Mouse (Mus musculus) cerebellum, postnatal 4 days (tissue): ENCODE data around the gene Mitd1.
A peak's percentile ranks its signal among the peaks of the same experiment; 100 is the strongest.

Experiments used
- DNase-seq, 2 experiments: peaks; one replicate each; pipeline ENCODE4 v3.0.0; 2022; ENCODE audit warnings: low spot score in 2 of 2, mixed read lengths in 1 of 2

The Mitd1 gene

DNA sequence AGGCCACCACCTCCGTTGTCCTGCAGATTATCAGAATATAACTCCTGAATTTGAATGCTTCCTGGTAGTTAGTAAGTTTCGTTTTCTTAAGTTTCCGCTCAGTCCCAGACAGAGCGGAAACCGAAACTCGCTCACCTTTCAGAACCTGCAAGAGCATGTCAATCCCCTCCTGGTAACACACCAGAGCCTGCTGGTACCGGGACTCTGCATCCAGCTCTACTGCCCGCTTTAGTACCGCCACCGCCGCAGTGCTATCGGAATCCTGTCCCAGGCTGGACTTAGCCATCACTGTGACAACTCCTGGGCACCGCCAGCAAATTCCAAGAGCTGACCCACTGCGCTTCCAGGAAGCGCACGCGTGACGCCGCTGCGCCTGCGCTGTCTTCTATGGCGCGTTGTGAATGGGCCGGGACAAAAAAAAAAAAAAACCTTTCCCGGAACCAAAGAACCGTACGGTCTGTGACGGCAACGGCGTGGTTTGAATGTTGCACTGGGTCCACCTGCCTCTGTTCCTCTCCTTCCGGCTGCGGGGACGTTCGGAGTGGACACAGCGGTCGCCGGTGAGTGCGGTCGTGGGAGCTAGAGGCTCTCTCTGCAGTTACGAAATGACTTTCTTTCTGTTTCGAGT lies at the start of gene Mitd1, which contains the start of gene Mrpl30:
Gene Mitd1, minus strand, starts transcription at position 387 of the 628 bp plus-strand sequence.
Gene Mrpl30, plus strand, starts transcription at position 453 of the 628 bp plus-strand sequence.
- peak; percentile 81 to 87 for DNase-seq

DNA sequence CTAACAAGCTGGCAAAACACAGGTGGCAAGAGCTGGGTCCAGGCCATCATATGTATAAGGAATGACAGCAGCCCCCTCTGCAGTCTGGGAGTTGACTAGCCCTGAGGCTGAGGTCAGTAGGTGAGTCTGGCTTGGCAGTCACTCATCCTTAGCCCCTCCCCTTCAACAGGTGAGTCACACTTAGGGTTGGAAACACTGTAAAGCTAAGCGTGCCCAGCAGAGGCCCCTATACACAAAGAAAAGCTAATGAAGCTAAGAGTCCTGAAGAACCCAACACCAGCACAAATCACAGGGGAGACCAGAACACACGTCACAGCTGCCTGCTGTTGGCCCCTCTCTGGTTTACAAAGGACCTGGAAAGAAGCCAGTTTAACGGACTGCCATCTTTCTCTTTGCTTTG lies 41.6 kb upstream of the Mitd1 start:
- no peak for DNase-seq

DNA sequence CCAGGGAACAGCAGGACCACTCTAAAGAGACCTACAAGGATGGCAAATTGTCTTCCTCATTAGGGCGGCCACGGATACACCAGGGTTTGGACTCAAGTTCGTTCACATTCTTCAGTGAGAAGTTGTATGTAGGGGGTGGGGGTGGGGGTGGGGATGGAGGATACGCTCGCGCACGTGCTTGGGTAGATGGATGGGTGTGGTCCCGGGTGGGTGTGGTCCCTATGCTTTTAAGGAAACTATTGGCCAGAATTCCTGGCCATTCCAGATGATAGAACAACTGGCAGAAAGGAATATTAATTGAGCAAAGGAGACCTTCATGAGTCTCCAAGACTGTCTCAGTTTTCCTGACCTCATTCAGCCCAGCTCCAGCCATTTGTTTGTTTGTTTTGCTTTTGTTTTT lies 35.8 kb upstream of the Mitd1 start:
- DNase-seq, result no peak

- DNase-seq, result no peak
Measured at GRCm38 (mm10) chr1:37922536-37922935, 32.3 kb upstream of the Mitd1 start.

DNA sequence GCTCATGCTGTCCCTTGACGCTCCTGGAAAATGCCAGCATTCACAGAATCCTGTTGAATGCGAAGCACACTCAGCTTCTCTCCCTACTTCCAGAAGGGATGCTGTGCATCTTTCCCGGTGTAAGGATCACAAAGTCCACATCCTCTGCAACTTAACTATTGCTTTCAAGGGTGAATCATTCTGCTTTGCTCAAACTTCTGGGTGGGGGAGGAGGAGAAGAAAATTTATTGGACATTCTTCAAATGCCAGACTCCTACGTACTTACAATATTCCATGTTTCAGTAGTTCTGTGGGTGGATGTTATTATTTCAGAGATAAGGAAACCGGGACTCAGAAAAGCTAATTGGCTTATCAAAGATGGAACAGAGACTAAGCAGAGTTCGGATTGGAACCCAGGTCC lies 27.9 kb upstream of the Mitd1 start:
- DNase-seq, result no peak

DNA sequence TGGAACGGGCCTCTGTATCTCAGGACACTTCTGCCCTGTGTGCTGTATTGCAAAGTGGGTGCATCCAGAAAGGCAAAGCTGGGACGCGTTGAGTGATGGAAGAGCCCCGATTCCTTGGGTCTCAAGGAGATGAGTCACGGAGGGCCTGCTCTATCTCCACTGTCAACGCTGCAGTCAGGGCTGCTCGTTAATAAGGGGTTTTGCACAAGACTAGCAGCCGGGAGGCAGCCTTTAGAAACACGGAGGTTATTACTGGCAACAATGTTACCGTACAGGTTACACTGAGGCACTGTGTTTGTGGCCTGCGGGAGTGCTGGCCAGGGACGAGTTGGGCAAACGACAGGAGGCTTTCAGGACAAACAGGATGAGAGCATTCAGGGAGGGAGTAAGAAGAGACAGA lies 27.5 kb upstream of the Mitd1 start:
- no peak for DNase-seq

DNA sequence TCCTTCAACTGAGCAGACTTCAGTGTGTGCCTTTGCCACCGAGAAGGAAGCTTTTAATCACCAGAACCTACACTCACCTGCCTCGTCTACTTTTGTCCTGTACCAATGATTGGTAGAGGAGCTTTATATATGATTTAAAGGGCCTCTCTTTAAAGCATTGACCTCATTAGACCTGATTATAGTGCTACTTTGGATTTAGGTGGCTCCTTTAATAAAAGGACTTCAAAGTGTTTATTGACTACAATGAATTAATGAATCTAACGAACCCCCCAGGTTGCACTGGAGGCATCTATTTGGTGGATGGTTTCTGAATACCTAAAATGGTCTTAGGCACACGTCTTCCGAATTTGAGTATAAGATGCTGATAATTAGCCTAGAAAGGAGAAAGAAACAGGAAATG lies 26.2 kb upstream of the Mitd1 start, which contains the start of gene Lyg2:
Gene Lyg2, minus strand, starts transcription at position 101 of the 400 bp plus-strand sequence.
- no peak for DNase-seq

DNA sequence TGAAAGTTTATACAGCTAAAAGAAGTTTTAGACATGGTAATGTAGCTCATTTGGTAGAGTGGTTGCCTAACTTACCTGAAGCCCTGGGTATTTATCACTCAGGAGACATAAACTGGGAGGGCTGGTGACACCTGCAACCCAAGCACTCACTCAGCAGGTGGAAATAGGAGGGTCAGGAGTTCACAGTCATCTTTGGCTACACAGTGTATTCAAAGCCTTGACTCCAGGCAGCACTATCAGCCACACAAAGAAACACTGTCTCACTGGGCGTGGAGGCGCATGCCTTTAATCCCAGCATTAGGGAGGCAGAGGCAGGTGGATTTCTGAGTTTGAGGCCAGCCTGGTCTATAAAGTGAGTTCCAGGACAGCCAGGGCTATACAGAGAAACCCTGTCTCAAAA lies 22.5 kb upstream of the Mitd1 start:
- DNase-seq, result no peak

DNA sequence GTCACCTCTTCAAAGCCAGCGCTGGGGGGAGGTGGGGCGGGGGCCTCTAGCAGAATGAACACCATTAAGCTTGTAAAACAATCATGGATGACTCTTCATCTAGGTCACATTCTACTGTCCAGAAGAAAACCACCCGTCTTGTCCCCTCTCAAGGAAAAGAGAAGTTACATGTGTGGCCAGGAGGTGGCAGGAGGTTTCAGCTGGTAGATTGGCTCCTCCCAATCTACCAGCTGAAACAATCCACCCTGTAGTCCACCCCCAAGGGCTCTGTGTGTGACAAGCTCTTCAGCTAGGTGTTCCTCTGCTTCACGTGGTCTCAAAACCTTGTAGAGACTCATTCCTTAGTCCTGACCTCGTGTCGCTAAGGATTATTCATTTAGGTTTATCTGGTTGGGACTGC lies 13.0 kb upstream of the Mitd1 start:
- DNase-seq, result peak in 1 of 2 experiments; percentile 9

DNA sequence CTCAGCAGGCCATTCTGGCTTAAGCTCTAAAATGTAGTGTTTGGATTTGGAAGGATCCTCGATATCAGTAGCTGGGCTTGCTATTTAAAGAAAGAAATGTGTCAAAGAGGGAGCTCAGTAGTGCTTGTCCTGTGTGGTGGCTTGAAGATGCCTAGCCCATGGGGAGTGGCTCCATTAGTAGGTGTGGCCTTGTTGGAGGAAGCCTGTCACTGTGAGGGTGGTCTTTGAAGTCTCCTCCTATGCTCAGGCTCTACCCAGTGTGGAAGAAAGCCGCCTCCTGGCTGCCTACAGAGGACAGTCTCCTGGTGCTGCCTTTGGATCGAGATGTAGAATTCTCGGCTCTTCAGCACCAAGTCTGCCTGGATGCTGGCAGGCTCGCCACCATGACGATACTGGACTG lies 10.1 kb upstream of the Mitd1 start:
- DNase-seq, result no peak

DNA sequence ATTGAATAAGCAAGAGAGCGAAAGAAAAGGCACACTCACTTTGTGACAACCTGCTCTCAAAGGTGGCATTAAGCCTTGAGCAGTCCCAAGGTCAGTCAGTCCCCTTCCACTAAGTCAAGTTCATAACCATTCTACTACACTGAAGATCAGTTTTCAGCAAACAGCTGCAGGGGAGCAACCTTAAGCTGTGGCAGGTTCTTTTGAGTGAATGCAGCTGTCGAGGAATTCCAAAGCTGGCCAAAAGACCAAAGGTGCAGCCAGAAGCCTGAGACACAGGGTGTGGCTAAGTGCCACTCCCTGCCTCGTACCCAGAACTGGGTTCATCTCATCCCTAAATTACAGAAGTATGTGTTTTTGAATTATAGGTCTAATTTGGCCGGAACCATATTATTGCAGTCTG lies 9.6 kb upstream of the Mitd1 start:
- DNase-seq, result no peak

GRCm38 (mm10) chr1:37894606-37895005 lies 4.4 kb upstream of the Mitd1 start:
- no peak for DNase-seq

GRCm38 (mm10) chr1:37891400-37891799 lies 1.2 kb upstream of the Mitd1 start:
- DNase-seq, result no peak

DNA sequence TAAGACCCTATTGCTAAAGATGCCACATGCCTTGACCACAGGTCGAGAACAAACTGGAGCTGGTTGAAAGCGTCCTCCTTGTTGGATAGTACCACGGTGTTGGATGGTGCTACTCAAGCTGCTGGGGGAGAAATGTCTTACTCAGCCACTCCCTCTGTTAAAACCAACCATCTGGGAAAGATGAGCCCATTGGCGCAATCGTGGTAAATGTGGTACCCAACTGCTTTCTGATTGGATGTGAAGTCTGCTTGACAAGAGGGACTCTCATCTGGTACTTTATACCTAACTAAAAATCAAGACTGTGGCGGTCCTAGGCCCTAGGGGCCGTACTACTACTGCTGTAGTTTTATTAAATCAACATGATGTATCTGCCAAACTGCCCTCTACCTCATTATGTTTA lies 1.0 kb downstream of the Mitd1 start:
- DNase-seq, result no peak

DNA sequence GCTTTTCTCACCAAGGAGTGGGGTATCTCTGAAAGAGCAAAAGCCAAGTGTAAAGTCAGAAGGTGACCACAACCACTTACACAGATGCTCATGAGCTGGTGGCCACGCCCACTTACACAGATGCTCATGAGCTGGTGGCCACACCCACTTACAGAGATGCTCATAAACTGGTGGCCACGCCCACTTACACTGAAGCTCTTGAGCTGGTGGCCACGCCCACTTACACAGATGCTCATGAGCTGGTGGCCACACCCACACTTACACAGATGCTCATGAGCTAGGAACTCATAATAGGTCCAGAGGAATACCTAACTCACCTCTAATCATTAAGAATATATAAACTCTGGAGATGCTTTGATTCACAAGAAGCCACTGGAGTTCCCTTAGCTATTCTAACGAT lies 5.8 kb downstream of the Mitd1 start:
- DNase-seq, result no peak

- no peak for DNase-seq
Measured at GRCm38 (mm10) chr1:37883411-37883810, 6.8 kb downstream of the Mitd1 start.

DNA sequence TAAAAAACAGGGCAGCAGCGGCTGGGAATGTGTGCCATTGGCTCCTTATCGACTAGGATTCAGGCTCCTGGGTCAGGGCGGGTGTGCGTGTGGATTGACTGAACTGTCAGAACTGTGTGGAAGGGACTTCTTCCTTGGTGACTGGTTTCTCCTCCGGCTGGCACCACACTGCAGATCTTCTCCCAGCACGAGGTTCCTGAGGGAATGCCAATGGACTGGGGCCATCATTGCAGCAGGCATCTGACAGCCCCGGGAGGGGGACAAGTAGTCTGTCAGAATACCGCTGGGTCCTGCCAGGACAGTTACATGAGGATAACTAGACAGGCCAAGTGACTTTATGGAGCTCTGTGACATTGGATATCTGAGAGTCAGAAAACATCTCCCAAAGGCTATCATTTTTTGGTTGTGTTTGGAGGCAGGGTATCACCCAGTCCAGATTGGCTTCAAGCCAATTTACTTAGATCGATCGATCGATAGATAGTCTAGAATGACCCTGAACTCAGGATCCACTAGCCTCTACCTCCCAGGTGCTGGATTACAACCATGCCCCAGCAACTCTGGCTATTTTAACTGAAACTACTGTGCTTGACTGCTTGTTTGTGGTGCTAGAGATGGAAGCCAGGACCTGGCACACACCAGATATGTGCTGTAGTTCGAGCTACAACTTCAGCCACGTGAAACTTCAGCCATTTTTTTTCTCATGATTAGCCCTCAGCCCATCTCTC lies 12.3 kb downstream of the Mitd1 start:
- DNase-seq, result no peak

DNA sequence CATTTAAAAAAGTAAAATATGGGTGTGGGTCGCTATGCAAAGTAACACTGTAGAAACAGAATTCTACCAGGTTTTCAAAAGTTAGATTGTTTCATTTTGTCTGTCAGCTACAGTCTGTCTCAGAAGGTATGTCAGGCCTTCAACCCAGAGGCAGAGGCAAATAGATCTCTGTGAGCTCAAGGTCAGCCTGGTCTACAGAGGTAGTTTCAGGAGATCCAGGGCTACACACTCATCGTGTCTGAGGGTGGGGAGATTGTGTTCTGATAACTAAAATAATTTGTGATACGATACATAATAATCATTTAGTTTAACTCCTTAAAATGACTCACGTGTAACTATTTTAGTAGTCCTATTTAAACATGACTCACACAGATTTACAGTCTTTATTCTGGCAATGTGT lies 17.1 kb downstream of the Mitd1 start:
- DNase-seq, result no peak

DNA sequence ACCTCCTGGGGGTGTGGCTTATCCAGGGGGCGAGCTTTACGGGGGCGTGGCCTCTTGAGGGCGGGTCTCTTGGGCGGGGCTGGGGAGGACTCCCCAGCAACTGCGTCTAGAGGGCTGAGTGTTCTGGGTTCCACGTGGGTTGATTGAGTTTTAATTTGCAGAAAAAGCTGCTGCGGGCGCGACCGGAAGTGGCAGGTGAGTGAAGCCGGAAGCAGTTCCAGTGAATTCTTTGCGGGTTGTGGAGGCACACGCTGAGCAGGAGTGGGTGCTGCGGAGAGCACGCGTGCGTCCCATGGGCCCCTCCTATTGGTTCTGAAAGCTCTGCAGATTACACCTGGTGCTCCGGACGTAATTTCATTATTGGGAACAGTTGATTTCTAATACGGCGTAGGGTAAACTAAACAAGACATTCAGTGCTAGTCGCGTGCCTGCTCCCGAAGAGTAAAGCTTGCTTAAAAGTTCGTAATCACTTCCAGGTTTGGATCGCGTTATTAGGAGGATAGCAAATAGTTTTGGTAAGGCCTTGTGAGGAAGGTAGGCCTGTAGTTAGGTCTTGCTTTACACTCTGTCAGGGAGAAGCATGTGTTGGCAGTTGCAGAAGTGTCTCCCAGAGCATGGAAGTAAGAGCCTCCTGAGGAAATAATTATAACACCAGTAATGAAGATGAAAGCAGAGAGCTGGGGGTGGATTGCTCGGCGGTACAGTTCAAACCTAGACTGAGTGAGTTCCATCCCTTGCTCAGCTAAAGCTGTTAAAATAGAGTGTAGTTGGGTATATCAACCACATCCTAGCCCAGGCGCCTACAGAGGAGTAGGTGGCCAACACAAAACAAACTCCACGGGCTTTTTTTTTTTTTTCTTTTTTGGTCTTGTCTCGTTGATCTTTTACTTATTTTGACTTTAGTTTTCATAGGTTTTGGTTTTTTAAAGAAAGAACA lies 17.8 kb downstream of the Mitd1 start:
- DNase-seq, result peak; percentile 30 to 62

DNA sequence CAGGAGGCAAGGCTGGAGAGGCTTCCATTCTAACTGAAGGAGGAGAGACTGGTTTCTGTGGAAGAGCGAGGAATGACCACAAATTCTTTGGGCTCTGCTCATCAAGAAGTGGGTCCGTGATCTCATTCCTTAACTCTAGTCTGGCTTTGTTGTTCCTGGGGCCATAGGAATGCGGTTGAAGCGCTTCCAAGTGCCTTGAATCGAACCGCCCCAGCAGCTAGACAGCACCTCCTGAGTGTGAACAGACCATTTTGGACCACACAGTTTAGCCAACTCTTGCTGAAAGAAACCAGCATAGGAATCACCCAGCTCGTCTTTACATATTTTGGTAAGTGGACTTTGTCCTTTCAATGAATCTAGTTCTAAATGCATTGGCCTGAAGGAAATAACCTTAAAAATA lies 18.5 kb downstream of the Mitd1 start, which contains the start of gene Lipt1:
Gene Lipt1, plus strand, starts transcription at position 35 of the 400 bp plus-strand sequence.
- DNase-seq, result no peak

DNA sequence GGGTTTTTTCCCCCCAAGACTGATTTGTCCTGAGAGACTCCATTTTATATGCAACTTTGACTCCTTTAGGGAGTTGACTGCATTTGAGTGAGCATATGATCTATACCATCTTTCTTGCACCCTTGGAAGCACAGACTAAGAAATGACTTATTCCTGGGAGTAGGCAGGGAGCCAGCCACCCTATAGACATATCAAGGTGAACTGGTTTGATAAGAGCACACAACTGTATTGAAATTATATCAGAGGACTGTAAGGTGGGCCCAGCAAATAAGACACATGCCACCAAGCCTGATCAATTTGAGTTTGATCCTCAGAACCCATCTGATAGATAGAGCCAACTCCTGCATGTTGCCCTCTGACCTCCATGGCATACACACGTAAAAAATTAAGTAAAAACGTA lies 20.8 kb downstream of the Mitd1 start:
- no peak for DNase-seq

- DNase-seq, result no peak
Measured at GRCm38 (mm10) chr1:37868640-37869039, 21.6 kb downstream of the Mitd1 start.
